Mouse (Mus musculus): Measurements from ENCODE around the gene H2-T23. TPM values are rescaled to one million over a fixed set of nuclear protein-coding genes. Genes with fewer than 3 reads are reported as not detected.
A peak's percentile ranks its signal among the peaks of the same experiment; 100 is the strongest.
"Not testable (repeated sequence)": the region's sequence is repeated elsewhere in the genome, so short reads cannot be mapped to it uniquely, and the experiment has no call there.

Gene H2-T23
- total RNA-seq, 2 experiments from 2014 or later = 7.0 to 9.4 TPM

- DNase-seq (ENCODE audit: low spot score) = peak; percentile 38
These were observed 8.7 kb downstream of the H2-T23 start for GRCm38 (mm10) chr17:36023710-36024654.

- no peak for DNase-seq (ENCODE audit: low spot score)
These were observed 9.7 kb downstream of the H2-T23 start for GRCm38 (mm10) chr17:36022922-36023321.

DNA sequence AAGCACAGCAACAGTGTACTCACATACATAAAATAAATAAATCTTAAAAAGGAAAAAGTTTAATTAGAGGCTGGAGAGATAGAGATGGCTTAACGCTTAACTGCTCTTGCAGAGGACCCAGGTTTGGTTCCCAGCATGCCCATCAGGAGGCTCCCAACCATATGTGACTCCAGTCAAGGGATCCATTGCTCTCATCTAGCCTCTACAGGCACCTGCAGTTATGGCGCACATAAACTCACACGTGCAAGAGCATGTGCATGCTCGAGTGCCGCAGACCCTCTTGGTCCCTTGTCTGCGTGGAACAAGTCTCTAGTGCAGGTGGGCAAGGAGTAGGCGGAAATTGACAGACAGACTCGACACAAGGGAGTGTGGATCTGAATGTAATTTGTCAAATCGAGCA lies 10.6 kb downstream of the H2-T23 start:
- no peak for DNase-seq (ENCODE audit: low spot score)

DNA sequence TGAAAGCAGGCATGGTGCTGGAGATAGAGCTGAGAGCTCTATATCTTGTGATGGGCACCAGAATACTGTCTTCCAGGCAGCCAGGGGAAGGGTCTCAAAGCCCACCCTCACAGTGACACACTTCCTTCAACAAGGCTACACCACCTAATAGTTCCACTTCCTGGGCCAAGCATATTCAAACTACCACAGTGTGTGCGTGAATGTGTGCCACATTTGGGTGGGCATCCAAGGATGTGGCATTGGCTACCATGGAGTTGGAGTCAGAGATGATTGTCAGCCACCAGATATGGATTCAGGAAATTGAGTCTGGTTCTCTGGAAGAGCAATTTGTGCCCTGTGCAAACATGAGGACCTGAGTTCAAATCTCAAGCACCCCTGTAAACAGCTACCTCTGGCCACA lies 11.3 kb downstream of the H2-T23 start:
- no peak for DNase-seq (ENCODE audit: low spot score)

DNA sequence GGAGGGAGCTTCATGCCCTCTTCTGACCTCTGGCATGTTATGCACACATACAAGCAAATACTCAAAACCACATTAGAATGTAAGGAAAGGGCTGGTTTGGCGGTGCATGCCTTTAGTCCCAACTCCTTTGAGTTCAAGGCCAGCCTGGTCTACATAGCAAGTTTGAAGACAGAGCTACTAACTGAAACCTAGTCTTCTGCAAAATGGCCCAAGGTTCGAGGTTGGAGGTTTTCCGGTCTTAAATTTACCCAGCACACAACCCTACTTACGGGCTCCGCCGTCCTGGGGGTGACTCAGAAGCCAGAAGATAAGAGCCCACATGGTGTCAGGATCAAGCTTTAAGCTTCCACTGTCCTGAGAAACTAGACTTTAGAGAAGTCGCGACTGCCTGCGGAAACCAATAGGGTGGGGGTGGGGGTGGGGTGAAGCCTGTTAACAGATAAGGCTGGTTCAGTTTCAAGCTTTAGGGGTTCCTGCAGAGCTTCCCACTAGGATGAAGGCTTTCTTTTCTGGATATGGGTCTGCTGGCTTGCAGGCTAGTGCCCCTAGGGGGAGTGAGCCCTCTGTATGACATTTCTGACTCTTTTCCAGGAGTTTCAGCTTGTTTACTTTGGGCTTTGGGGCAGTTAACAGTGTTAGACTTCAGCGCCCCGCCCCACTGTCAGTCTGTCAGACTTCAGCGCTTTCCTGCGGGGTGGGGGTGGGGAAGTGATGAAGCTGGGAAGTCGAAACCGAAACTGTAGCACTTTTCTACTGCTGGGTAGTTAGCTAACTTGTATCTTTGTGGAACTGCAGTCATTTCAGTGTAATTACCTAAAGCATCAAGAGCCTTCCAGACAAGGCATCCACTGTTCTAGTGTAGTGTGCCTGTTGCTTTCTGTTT lies 12.2 kb downstream of the H2-T23 start, which contains the start of gene H2-T24:
Gene H2-T24, minus strand, starts transcription at position 370 of the 883 bp plus-strand sequence.
- peak; percentile 56 for DNase-seq (ENCODE audit: low spot score)

DNA sequence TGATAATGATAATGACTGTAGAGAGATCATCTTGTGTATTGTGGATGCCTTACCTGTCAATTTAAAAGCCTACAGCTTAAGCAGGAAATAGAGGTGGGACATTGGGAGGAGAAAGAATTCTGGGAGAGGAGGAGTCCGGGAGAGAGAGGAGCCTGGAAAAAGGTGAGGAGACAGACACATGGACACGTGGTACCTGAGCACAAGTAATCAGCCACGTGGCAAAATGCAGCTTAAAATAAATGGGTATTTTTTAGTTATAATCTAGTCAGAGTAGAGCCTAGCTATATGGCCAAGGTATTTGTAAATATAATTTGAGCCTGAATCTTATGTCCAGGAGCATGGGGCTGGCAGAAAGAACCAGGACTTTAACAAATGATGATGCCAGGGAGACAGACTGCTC lies 13.1 kb downstream of the H2-T23 start:
- no peak for DNase-seq (ENCODE audit: low spot score)

- DNase-seq (ENCODE audit: low spot score) = no peak
These were observed 13.7 kb downstream of the H2-T23 start for GRCm38 (mm10) chr17:36018979-36019378.

- no peak for DNase-seq (ENCODE audit: low spot score)
These were observed 15.6 kb downstream of the H2-T23 start for GRCm38 (mm10) chr17:36017046-36017445.

DNA sequence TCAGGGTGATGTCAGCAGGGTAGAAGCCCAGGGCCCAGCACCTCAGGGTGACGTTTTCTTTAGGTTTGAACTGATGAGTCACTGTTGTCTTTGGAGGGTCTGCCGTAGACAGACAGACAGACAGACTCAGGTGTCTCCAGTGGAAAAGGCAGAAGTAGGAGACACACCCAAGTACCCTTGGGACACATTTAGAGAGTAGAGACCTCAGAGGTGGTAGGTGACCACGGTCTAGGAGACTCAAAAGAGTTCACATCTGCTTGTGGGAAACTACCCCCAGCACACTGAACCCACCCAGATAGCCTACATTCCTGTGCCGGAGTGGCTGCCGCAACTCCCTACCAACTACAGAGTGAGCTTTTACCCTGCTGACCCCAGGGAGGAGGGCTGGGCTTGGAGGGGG lies 17.7 kb downstream of the H2-T23 start:
- no peak for DNase-seq (ENCODE audit: low spot score)

DNA sequence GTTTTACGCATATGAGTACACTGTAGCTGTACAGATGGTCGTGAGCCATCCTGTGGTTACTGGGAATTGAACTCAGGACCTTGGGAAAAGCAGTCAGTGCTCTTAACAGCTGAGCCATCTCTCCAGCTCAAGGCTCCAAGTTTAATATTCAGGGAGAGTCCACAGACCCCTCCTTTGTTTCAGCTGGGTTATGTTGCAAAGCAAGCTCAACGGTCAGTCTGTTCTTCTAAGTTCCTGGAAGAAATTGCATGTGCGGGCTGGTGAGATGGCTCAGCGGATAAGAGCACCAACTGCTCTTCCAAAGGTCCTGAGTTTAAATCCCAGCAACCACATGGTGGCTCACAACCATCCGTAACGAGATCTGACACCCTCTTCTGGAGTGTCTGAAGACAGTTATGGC lies 28.2 kb downstream of the H2-T23 start:
- DNase-seq (ENCODE audit: low spot score) = not testable (repeated sequence)

- no peak for DNase-seq (ENCODE audit: low spot score)
These were observed 29.3 kb downstream of the H2-T23 start for GRCm38 (mm10) chr17:36003331-36003730.

- no peak for DNase-seq (ENCODE audit: low spot score)
These were observed 30.7 kb downstream of the H2-T23 start for GRCm38 (mm10) chr17:36001966-36002365.

DNA sequence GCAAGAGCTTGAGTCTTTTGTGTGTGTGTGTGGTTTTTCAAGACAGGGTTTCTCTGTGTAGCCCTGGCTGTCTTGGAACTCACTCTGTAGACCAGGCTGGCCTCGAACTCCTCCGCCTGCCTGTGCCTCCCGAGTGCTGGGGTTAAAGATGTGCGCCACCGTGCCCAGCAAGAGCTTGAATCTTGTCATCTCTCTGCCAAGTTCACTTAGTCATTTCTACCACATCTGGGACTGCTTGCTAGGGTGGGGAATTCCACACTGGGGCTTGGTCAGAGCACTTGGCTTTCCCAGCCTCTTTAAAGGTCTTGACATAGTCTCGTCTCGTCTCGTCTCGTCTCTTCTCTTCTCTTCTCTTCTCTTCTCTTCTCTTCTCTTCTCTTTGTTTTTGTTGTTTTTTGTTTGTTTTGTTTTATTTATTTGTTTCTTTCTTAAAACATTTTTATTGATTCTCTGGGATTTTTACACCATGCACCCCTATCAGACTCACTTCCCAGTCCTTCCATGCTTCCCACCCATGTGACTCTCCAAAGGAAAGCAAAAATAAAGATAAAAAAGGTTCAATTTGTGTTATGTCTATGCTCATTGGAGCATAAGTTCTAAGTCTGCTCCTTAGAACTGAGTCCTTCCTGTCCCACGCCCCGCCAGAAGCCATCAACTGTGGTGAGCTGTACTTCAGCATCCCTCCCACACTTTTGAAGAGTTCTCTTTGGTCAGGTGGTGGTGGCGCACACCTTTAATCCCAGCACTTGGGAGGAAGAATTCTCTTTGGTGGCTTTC lies 31.3 kb downstream of the H2-T23 start:
- DNase-seq (ENCODE audit: low spot score) = no peak

GRCm38 (mm10) chr17:36000349-36000748 lies 32.3 kb downstream of the H2-T23 start:
- no peak for DNase-seq (ENCODE audit: low spot score)

DNA sequence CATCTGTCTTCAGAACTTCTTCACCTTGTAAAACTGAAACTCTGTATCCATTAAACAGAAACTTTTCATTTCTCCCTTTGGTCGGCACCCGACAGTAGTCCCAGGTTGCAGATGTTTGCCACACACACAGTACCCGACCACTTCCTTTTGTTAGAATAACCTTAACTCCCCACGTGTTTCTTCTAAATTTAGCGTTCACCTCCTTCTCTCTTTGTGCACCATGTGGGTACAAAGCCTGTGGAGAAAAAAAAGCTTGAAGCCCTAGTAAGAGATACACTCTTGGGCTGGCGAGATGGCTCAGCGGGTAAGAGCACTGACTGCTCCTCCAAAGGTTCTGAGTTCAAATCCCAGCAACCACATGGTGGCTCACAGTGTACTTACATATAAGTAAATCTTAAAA lies 33.3 kb downstream of the H2-T23 start:
- DNase-seq (ENCODE audit: low spot score) = no peak

GRCm38 (mm10) chr17:35998545-35999305 lies 33.9 kb downstream of the H2-T23 start:
- DNase-seq (ENCODE audit: low spot score) = no peak

DNA sequence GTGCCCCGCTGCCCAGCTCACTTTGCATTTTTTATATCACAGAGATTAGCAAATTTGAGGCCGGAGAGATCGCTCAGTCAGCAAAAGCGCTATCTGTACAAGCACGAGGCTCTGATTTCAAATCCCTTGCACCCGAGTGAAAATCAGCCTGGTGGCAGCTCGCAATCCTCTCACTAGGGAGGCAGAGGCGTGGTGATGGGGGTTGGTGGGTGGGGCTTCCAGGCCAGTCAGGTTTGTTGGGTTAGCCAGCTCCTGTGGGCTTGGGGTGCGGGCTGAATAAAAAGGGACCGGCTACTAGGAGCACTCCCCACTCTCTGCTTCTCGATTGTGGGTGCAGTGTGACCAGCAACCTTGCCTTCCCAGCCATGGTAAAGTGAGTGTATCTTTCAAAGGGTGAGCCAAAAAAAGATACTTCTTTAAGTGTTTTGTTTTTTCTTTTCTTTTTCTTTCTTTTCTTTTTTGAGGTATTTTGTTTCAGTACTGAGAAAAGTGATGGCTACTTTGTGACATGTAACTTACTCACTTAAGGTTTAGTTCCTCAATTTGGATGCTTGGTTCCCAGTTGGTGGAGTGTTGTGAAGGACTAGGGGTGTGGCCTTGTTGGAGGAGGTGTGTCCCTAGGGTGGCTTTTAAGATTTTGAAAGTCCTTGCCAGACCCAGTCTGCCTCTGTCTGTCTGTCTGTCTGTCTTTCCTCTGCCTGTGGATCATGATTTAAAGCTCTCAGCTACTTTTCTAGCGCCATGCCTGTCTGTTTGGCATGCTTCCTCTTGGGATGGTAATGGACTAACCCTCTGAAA lies 34.7 kb downstream of the H2-T23 start:
- no peak for DNase-seq (ENCODE audit: low spot score)

DNA sequence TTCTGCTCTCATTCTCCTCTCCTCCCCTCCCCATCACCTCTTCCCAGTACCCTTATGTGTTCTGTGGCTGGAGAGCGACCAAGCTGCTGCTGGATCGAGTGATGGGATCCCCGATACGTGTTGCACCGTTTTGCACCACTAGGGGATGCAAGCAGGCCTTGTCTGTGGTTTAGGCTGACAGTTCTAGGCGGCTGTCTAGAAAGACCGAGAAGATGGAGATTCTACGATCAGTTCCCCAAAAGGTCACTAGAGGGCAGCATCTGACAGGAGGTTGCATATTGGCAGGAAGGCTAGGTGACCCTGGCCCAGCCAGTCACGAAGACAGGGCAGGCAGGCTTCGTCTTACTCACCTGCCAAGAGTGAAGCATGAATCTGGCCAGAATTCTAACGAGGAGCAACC lies 35.7 kb downstream of the H2-T23 start:
- DNase-seq (ENCODE audit: low spot score) = peak; percentile 98

GRCm38 (mm10) chr17:35994879-35995240 lies 37.8 kb downstream of the H2-T23 start:
- DNase-seq (ENCODE audit: low spot score) = no peak
